Mouse (Mus musculus) C2C12 (cell line): ENCODE measurements around the gene Pdlim4.
"Not testable (repeated sequence)": the region's sequence is repeated elsewhere in the genome, so short reads cannot be mapped to it uniquely, and the experiment has no call there.

Experiments used
- CEBPB ChIP-seq: IDR thresholded peaks from one replicate; pipeline ENCODE4 v1.6.1; 2011; ENCODE audit warnings: low read depth, mild to moderate bottlenecking, control low read depth, moderate library complexity
- CTCF ChIP-seq: IDR thresholded peaks from one replicate; pipeline ENCODE4 v1.5.1; 2011; ENCODE audit not compliant: control insufficient read depth, insufficient read depth, insufficient read length
- FOSL1 ChIP-seq: IDR thresholded peaks from one replicate; pipeline ENCODE4 v1.8.0; 2011; ENCODE audit warnings: mild to moderate bottlenecking, low read length; ENCODE audit not compliant: poor library complexity, insufficient read depth, severe bottlenecking
- MAX ChIP-seq: IDR thresholded peaks from one replicate; pipeline ENCODE4 v1.6.1; 2011; ENCODE audit warnings: mild to moderate bottlenecking, control low read depth
- MYOD1 ChIP-seq: IDR thresholded peaks from one replicate; pipeline ENCODE4 v1.6.1; 2011; ENCODE audit warnings: low read depth; ENCODE audit not compliant: control insufficient read depth, insufficient read length
- MYOG ChIP-seq: IDR thresholded peaks from one replicate; pipeline ENCODE4 v1.6.1; 2011; ENCODE audit not compliant: control insufficient read depth, insufficient read length; ENCODE audit errors: extremely low read depth
- USF1 ChIP-seq: IDR thresholded peaks from one replicate; pipeline ENCODE4 v1.6.1; 2011; ENCODE audit warnings: low read depth, mild to moderate bottlenecking, control low read depth, moderate library complexity

DNA sequence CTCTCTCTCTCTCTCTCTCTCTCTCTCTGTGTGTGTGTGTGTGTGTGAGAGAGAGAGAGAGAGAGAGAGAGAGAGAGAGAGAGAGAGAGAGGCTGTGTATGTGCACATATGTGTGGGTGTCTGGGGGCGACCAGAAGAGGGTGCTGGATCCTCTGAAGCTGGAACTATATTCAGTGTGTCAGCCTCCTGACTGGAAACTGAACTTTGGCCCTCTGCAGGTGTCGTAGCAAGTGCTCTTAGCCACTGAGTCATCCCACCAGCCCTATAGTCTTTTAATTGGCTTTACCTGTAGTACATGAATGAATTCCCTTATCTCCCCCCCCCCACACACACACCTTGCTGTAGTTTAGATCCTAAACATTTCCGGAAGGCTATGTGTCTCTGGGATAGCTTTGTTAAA, 35.9 kb downstream of the Pdlim4 start:
- TF ChIP-seq CTCF, MYOD1, MAX, MYOG, USF1, CEBPB, FOSL1: not testable (repeated sequence)
